Mouse (Mus musculus): ENCODE measurements around the gene Cabin1. TPM values are rescaled to one million over a fixed set of nuclear protein-coding genes. Genes with fewer than 3 reads are reported as not detected.

Cabin1 gene
- polyA plus RNA-seq, 1 experiment, result 82.3 TPM

DNA sequence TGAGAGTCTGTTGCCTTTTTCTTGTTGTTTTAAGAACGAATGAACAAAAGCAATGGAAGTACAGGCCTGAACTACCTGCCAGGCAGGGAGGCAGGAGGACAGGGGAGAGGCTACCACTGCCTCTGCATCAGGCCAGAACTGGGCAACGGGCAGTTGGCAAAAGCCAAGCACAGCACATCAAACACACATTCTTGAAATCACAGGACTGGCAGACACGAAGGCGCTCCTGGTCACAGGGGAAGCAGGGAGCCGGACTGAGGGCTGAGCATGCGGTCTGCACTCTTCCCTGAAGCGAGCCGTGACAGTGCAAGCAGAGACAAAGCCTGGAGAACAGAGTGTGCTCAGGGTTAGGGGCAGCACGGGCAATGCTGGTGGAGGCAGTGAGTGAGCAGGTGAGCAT, 54.9 kb downstream of the Cabin1 start:
- H3K27me3 ChIP-seq (ENCODE audit: control insufficient read depth, insufficient read depth, low read length), result no peaks in the 10 kb centered on the region
- H3K4me1 ChIP-seq (replicated peaks; ENCODE audit: control insufficient read depth, insufficient read depth, low read length), result no peaks in the 10 kb centered on the region
- no peak overlapping the region for H3K27ac ChIP-seq (ENCODE audit: control insufficient read depth, insufficient read depth, low read length)
- no peak for DNase-seq
- WGBS, result 94% methylated on average over 9 of the region's 9 CpGs
- H3K4me3 ChIP-seq (ENCODE audit: control insufficient read depth, insufficient read depth, low read length), result no peak overlapping the region
- TF ChIP-seq POLR2A (IDR thresholded peaks at IDR 0.05; ENCODE audit: control insufficient read depth, extremely low read depth, insufficient read depth, low read length, poor library complexity) (no peak), CTCF (IDR thresholded peaks at IDR 0.05; ENCODE audit: borderline replicate concordance, control insufficient read depth, extremely low read depth, insufficient read depth, low read length, poor library complexity) (no peak)
- H3K36me3 ChIP-seq (ENCODE audit: control insufficient read depth, insufficient read depth, low read length), result peaks cover 24% of the 10 kb centered on the region

DNA sequence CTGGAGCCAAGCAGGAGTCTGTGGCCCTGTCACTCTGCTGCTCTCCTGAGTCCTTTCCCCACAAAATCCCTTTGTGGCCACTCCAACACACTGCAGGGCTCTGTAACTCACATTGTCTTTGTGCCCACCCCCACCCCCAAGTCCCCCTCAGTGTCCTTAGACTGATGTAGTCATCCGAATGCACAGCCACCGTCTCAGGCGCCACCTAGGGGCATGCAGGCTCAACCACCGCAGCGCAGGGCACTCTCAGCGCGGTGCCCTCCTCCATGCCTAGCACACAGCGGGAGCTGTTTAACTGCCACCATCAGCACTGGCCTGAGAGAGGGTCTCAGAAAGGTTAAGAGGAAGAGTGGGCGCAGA, 55.5 kb downstream of the Cabin1 start:
- Histone ChIP-seq H3K27ac (ENCODE audit: control insufficient read depth, insufficient read depth, low read length) (no peak overlapping the region), H3K4me1 (replicated peaks; ENCODE audit: control insufficient read depth, insufficient read depth, low read length) (no peaks in the 10 kb centered on the region), H3K27me3 (ENCODE audit: control insufficient read depth, insufficient read depth, low read length) (no peaks in the 10 kb centered on the region), H3K4me3 (ENCODE audit: control insufficient read depth, insufficient read depth, low read length) (no peak overlapping the region), H3K36me3 (ENCODE audit: control insufficient read depth, insufficient read depth, low read length) (peaks cover 22% of the 10 kb centered on the region)
- peak; percentile 22 for DNase-seq
- TF ChIP-seq CTCF (IDR thresholded peaks at IDR 0.05; ENCODE audit: borderline replicate concordance, control insufficient read depth, extremely low read depth, insufficient read depth, low read length, poor library complexity) (peak; percentile 49; the same call in 1 of the 2 replicates), POLR2A (IDR thresholded peaks at IDR 0.05; ENCODE audit: control insufficient read depth, extremely low read depth, insufficient read depth, low read length, poor library complexity) (no peak)
- WGBS, result 76% methylated on average over 9 of the region's 9 CpGs

DNA sequence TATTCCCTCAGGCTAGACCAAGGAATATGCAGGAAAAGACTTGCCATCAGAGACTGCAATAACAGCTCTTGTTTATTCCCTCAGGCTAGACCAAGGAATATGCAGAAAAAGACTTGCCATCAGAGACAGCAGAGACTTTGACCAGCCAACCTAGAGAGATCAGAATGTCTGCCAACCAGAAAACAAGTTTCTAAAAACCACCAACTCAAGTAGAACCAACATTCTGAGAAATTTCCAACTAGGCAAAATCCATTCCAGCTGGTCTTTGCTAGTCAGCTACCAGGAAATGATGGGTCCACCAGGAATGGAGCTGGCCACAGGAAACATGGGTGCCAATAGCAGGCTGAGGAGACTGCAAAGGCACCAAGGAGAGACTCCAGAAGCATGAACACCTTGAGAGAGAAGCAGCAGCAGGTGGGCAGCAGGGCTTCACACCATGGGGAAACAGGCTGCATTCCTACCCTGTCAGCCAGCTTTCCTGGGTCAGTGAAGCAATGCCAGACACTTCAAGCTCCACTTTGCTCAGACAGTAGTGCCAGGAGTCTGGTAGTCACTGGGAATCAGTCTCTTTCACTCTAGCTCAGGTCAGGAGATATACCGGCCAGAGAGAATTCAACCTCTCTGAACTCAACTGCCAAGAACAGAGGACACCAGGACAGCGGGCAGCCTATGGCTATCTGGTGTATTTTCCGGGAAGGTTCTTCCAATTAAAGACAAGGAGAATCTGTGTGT, 56.1 kb downstream of the Cabin1 start:
- DNase-seq, result no peak
- peaks cover 17% of the 10 kb centered on the region for H3K36me3 ChIP-seq (ENCODE audit: control insufficient read depth, insufficient read depth, low read length)
- no peak overlapping the region for H3K27ac ChIP-seq (ENCODE audit: control insufficient read depth, insufficient read depth, low read length)
- H3K4me3 ChIP-seq (ENCODE audit: control insufficient read depth, insufficient read depth, low read length), result no peak overlapping the region
- WGBS, result 99% methylated on average over 3 of the region's 3 CpGs
- no peaks in the 10 kb centered on the region for H3K27me3 ChIP-seq (ENCODE audit: control insufficient read depth, insufficient read depth, low read length)
- H3K4me1 ChIP-seq (replicated peaks; ENCODE audit: control insufficient read depth, insufficient read depth, low read length), result no peaks in the 10 kb centered on the region
- TF ChIP-seq CTCF (IDR thresholded peaks at IDR 0.05; ENCODE audit: borderline replicate concordance, control insufficient read depth, extremely low read depth, insufficient read depth, low read length, poor library complexity), result no peak
- no peak for TF ChIP-seq POLR2A (IDR thresholded peaks at IDR 0.05; ENCODE audit: control insufficient read depth, extremely low read depth, insufficient read depth, low read length, poor library complexity)

GRCm38 (mm10) chr10:75706632-75707216, 57.4 kb downstream of the Cabin1 start:
- H3K36me3 ChIP-seq (ENCODE audit: control insufficient read depth, insufficient read depth, low read length), result peaks cover 6% of the 10 kb centered on the region; the same call in 1 of the 2 replicates
- H3K4me3 ChIP-seq (ENCODE audit: control insufficient read depth, insufficient read depth, low read length), result no peak overlapping the region
- H3K4me1 ChIP-seq (replicated peaks; ENCODE audit: control insufficient read depth, insufficient read depth, low read length), result no peaks in the 10 kb centered on the region
- no peak for TF ChIP-seq POLR2A (IDR thresholded peaks at IDR 0.05; ENCODE audit: control insufficient read depth, extremely low read depth, insufficient read depth, low read length, poor library complexity)
- TF ChIP-seq CTCF (IDR thresholded peaks at IDR 0.05; ENCODE audit: borderline replicate concordance, control insufficient read depth, extremely low read depth, insufficient read depth, low read length, poor library complexity), result no peak
- 93% methylated on average over 8 of the region's 8 CpGs for WGBS
- DNase-seq, result no peak
- no peaks in the 10 kb centered on the region for H3K27me3 ChIP-seq (ENCODE audit: control insufficient read depth, insufficient read depth, low read length)
- H3K27ac ChIP-seq (ENCODE audit: control insufficient read depth, insufficient read depth, low read length), result no peak overlapping the region

- Histone ChIP-seq H3K36me3 (ENCODE audit: control insufficient read depth, insufficient read depth, low read length) (peaks cover 4% of the 10 kb centered on the region; the same call in 1 of the 2 replicates), H3K27me3 (ENCODE audit: control insufficient read depth, insufficient read depth, low read length) (no peaks in the 10 kb centered on the region), H3K4me1 (replicated peaks; ENCODE audit: control insufficient read depth, insufficient read depth, low read length) (no peaks in the 10 kb centered on the region), H3K4me3 (ENCODE audit: control insufficient read depth, insufficient read depth, low read length) (no peak overlapping the region), H3K27ac (ENCODE audit: control insufficient read depth, insufficient read depth, low read length) (no peak overlapping the region)
- TF ChIP-seq POLR2A (IDR thresholded peaks at IDR 0.05; ENCODE audit: control insufficient read depth, extremely low read depth, insufficient read depth, low read length, poor library complexity) (no peak), CTCF (IDR thresholded peaks at IDR 0.05; ENCODE audit: borderline replicate concordance, control insufficient read depth, extremely low read depth, insufficient read depth, low read length, poor library complexity) (no peak)
- no peak for DNase-seq
- WGBS, result 91% methylated on average over 7 of the region's 7 CpGs
Observed at GRCm38 (mm10) chr10:75705681-75706400, 58.3 kb downstream of the Cabin1 start.

Measured in thymus, adult 2 months (tissue).